Mouse (Mus musculus) Muller cell, postnatal 12 days (primary cell): Measurements from ENCODE around the gene Lsm7.

ENCODE experiments used
- DNase-seq: peaks from one replicate; pipeline ENCODE4 v3.0.0-alpha.2; 2015; ENCODE audit errors: inconsistent ontology term

The Lsm7 gene

DNA sequence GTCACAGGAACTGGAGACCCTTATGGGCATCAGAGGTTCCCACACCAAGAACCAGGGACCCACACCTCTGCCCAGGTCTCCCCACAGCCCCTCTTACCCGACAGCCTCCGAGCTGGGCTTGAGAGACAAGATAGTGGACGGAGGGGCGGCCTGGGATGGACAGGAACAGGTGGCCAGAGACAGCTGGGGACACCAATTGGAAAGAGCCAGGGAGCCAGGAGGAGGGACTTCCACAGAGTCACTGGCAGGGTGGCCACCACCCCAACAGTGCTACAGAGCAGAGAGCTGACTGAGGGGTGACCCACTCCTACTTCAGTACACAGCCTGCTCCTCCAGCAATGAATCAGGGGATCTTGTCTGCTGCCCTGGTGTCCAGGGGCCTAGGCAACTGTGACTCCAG lies 41.6 kb downstream of the Lsm7 start, which contains the start of gene Jsrp1:
Jsrp1 (minus strand) TSS at position 133 of the 400 bp plus-strand sequence.
- no peak for DNase-seq

DNA sequence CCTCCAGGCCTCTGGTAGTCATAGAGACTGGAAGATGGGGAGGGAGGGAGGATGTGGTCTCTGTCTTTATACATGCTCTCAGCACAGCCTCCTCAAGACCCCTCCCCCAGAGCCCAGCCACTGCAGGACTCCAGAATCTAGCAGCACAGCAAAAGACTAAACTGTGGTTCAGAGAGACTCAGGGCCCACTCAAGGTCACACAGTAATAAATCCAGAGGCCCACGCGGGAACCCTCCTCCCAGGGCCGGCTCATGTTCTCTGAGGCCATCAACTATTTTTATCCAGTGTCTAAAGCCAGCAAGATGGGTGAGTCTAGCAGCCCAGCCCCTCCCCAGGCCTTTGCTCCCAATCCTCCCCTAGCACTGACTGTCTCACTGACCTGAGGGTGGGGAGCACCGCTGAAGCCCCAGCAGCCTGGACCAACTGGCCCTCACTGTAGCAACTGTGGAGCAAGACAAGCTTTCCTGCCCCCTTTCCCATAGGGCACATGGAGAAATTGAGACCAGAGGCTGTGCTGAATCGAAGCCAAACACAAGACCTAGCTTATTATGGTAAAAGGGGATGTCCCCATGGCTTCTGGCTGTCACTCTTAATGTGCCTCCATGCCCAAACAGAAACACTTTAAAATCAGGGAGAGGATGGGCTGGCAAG lies 42.5 kb downstream of the Lsm7 start:
- no peak for DNase-seq

DNA sequence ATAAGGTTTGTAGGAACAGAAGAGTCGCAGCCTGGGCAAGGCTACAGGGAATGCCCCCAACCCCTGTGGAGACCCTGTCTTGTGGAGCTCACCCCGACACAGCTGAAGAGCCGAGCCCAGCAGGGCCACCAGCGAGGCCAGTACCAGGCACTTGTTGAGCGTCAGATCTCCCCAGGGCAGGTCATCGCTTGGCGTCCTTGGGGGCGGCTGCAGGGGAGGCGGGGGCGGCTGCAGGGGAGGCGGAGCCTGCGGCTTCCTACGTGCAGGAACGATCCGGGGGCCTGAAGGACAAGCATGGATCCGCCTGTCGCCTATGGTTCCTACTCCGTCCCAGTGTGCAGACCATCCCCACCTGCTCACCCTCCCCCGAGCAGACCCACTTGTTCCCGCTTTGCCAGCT lies 44.9 kb downstream of the Lsm7 start:
- no peak for DNase-seq

DNA sequence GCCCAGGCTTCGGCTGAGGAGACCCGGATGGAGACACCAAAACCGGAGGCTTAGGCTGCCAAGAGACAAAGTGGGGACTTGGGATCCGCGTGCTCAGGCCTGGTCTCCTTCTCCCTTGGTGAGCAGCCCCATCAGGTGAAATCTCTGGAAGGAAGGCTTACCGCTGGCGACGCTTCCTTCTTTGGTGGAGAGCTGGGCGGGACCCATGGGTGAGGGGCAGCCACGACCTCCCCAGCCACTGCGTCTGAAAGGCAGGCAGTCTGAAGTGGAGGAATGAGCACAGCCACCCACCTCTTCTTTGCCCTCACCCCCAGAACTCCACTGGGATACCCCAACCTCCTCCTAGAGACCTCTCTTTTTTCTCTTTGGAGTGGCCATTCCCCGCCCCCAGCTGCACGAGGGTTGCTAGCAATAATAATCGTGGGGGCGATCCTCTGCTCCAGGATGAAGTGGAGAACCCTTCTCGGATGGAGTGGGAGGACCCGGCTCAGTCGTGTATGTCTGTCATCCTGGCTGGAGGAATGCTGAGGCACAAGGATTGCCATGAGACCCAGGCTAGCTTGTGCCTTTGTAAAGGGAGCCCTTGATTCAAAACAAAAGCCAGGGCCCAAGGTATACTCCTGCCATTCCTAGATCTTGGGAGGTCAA lies 45.9 kb downstream of the Lsm7 start:
- DNase-seq: no peak

DNA sequence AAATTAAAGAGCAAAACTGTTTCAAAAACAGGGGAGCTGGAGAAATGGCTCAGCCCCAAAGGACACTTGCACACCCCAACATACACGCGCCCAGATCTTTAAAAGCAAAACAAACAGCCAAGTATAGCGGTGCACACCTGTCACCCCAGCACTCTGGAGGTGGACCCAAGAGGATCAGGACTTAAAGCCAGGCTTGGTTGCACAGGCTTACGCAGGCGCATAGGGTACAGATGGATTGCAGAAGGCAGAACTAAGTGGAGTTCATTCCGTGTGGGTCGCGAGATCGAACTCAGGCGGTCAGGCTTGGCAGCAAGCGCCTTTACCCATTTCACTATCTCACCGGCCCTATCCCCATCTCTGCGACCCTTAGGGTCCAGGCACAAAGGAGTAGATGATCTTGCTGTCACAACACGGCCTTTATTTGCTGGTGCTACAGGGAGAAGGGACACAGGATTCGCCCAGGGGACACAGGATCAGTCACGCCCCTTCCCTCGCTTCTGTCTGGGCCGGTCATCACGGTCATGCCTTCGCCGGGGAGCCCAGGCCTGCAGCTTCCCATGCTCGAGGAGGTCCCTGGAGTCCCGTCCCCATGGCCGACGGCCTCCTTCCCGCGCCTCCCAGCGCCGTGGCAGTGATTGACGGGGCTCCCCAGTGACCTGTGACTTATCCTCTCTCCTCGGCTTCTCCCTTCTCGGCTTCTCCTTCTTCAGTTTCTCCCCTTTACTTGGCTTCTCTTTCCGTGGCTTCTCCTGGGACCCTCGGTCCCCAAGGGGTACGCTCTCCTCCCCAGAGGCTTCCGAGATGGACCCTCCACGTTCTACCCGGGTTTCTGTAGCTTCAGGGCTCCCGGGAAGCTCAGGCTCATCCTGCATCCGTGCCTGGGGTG lies 46.7 kb downstream of the Lsm7 start:
- no peak for DNase-seq

DNA sequence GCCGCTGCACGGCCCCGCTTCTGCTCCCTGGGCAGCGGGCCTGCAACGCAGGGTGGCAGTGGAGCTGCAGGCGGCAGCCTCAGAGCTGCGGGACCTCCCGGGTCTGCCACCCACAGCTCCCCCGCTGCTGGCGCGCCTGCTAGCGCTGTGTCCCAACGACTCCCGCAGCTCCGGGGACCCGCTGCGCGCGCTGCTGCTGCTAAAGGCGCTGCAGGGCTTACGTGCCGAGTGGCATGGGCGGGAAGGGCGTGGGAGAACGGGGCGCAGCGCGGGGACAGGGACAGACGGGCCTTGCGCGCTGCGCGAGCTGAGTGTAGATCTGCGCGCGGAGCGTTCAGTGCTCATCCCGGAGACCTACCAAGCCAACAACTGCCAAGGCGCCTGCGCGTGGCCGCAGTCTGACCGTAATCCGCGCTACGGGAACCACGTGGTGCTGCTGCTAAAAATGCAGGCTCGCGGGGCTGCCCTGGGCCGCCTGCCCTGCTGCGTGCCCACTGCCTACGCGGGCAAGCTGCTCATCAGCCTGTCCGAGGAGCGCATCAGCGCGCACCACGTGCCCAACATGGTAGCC lies 47.9 kb downstream of the Lsm7 start:
- peak; percentile 79 for DNase-seq

DNA sequence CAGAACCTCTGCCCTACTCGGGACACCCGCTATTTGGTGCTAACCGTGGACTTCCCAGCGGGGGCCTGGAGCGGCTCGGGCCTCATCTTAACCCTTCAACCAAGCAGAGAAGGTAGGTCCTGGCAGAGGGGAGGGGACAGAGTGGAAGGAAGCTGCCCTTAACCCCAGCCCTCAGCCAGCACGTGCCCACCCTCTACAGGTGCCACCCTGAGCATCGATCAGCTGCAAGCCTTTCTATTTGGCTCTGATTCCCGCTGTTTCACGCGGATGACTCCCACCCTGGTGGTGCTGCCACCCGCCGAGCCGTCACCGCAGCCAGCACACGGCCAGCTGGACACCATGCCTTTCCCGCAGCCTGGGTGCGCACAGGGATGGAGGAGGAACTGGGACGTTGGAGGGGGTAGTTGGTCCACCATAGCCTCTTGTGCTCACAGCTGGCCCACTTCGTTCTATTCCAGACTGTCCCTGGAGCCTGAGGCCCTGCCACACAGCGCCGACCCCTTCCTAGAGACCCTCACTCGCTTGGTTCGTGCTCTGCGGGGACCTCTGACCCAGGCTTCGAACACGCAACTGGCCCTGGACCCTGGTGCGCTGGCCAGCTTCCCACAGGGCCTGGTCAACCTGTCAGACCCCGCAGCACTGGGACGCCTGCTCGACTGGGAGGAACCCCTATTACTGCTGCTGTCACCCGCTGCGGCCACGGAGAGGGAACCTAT lies 48.5 kb downstream of the Lsm7 start:
- DNase-seq: no peak

DNA sequence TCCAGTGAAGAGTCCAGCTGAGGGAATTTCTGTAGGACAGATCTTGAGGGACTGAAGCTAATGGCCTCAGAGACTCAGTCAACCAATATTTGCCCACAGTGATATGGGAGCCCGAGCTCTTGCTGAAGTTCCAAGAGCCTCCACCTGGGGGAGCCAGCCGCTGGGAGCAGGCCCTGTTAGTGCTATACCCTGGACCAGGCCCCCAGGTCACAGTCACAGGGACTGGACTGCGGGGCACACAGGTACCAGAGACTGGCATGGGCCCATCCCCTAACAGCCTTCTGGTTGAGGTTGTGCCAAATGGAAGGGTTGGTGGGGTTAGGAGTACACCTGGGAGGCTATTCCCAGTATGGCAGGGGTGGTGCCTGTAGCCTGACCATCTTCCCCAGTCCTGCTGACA lies 49.1 kb downstream of the Lsm7 start:
- DNase-seq: peak; percentile 72

DNA sequence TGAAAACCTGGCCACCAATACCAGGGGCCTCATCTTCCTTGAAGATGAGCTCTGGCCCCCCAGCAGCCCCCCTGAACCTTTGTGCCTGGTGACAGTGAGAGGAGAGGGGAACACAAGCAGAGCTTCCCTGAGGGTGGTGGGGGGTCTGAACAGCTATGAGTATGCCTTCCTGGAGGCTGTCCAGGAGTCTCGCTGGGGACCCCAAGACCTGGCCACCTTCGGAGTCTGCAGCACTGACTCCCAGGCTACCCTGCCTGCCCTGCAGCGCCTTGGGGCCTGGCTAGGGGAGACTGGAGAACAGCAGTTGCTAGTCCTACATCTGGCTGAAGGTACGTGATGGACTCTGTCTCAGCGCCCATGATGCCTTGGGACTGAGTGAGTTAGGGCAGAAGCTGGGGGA lies 49.7 kb downstream of the Lsm7 start:
- DNase-seq: no peak

DNA sequence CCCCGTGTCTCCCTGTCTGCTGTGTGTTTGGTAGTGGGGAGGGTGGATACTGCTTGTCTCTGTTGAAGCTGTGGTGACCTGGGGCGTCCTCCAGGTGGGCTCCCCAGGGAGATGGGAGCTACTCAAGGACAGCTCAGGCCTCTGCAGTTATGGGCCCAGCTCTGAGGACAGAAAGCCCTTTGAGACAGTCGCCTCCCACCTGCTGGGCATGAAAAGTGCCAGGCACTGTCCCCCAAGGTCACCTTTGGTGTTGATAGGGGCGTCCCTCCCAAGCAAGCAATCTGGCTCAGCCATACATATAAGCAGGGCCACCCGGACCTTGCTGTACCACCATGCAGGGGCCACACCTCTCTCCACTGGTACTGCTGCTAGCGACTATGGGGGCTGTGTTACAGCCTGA lies 50.1 kb downstream of the Lsm7 start, which contains the start of gene Amh:
Amh (plus strand) TSS at position 328 of the 400 bp plus-strand sequence.
- DNase-seq: no peak

DNA sequence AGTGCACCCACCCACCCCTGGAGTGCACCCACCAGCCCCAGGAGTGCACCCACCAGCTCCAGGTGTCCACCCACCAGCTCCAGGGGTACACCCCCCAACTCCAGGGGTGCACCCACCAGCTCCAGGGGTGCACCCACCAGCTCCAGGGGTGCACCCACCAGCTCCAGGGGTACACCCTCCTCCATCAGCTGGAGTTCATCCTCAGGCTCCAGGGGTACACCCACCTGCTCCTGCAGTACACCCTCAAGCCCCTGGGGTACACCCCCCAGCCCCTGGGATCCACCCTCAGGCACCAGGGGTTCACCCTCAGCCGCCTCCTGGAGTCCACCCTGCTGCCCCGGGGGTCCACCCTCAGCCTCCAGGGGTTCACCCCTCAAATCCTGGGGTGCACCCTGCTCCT lies 50.7 kb downstream of the Lsm7 start:
- DNase-seq: no peak

DNA sequence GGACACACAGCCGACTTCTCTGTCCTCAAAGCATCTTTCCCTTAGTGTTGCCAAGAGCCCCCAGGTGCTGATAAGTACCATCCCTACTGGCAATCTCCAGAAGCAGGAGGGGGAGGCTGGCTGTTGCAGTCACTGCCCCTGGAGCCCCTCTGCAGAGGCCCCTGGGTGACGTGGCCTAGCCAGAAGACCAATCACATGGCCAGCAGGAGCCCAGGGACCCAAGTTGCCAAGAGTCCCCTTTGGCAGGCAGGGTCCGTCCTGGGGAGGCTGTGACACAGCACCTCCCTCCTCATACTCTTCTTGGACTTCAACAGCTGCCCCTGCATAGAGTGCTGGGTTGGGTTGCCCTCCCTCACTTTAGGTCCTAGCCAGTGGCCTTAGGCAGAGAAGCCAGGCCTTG lies 52.0 kb downstream of the Lsm7 start:
- DNase-seq: no peak
